Mouse (Mus musculus): ENCODE data around the gene Pdcd4. TPM values are rescaled to one million over a fixed set of nuclear protein-coding genes. Genes with fewer than 3 reads are reported as not detected.

The Pdcd4 gene
- 100 to 1,000 TPM in 2 of 4 experiments, 10 to 100 TPM in 2; 95.8 to 102 (median 98.8) TPM for total RNA-seq (2022)

- DNase-seq (ENCODE audit: low spot score in 2 of 2): no peak
Measured at GRCm38 (mm10) chr19:53892061-53892460, at the start of gene Pdcd4. Gene Pdcd4, plus strand, starts transcription at chr19:53892231.

DNA sequence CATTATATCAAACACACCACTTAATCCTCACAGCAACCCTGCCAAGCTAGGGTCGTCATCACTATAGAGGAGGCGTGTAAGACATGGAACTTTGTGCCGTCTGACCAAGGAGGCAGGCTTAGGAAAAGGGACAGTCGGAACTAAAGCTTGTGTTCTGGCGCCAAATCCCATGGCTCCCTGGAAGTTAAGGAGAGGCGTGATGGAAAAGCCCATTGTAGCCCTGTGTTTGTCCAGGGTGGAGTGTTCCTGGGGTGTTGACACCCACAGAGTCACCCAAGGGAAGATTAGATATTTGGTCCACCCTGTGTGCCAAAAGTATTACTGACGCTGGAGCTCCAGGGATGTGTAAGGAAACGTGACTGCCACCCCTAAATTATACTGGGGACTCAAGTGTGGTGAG is 48.1 kb upstream of the Pdcd4 start:
- no peak for DNase-seq (ENCODE audit: low spot score in 2 of 2)

DNA sequence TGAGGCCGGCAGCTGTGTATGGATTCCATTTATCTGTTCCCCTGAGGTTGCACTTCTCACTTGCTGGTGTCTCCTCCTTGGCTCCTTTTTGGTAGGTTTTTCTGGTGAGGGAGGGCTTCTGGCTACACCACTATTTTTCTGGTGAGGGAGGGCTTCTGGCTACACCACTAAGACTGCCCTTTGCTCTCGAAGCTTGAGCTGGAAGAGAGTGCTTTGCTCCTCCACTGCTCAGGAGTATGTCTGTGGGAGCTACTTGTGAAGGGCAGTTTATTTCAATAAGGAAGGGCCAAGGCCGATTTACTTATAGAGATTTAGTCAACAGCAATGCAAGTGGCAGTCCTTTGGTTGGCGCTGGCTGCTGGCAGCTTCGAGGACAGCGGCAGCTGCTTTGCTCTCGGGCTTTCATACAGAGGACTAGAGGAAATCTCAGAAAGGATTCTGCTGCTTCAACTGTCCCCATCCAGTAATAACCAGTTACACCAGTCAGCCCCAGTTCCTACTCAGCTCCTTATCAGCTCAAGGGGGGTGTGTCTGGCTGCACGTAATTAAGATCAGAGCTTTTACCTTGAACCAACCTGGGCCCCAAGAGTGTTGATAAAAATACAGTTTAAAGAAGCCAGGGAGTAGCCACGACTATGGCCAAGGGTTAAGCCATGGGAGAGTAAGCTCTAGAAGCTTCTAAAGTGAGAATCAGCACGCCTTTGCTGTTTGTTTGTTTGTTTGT is 43.6 kb upstream of the Pdcd4 start:
- no peak for DNase-seq (ENCODE audit: low spot score in 2 of 2)

GRCm38 (mm10) chr19:53850166-53850922 is 41.7 kb upstream of the Pdcd4 start:
- DNase-seq (ENCODE audit: low spot score in 2 of 2): peak in 1 of 2 experiments; percentile 55

GRCm38 (mm10) chr19:53851352-53851751 is 40.7 kb upstream of the Pdcd4 start:
- DNase-seq (ENCODE audit: low spot score in 2 of 2): no peak

DNA sequence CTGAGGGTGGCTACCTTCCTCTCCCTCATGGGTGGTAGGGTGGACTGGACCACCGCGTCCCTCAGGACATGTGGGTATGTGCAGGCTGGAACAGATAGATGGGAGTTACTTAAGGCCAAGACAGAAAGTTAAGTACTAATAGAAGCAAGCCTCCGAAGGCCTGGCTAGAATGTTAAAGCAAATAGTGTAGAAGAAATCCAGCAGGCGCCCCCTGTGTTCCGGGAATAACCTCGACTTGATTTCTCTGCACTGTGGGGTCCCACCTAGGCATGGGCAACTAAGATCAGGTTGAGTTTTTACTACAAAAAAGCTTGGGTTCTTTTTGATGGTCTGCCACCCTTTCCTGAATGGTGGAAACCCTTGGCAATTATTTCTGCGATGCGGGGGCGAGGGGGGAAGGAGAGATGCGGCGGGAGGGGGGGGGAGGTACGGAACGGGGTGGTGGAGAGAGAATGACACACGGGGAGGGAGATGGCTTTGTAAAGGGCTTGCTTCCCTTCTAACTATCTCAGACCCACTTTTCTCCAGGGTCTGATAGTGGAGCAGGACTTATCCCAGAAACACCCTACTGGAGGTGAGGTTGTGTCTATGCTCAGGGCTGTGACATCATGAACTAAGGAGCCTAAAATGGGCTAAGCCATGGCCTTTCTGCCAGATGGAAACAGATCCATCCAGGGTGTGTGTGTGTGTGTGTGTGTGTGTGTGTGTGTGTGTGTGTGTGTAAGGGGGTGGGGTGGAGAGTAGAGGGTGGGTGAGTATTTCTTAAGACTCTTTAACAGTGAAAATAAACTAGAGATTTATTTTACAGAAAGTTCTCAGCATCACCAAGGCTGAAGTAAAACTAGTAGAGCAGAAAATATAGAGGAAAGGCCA is 40.0 kb upstream of the Pdcd4 start:
- no peak for DNase-seq (ENCODE audit: low spot score in 2 of 2)

DNA sequence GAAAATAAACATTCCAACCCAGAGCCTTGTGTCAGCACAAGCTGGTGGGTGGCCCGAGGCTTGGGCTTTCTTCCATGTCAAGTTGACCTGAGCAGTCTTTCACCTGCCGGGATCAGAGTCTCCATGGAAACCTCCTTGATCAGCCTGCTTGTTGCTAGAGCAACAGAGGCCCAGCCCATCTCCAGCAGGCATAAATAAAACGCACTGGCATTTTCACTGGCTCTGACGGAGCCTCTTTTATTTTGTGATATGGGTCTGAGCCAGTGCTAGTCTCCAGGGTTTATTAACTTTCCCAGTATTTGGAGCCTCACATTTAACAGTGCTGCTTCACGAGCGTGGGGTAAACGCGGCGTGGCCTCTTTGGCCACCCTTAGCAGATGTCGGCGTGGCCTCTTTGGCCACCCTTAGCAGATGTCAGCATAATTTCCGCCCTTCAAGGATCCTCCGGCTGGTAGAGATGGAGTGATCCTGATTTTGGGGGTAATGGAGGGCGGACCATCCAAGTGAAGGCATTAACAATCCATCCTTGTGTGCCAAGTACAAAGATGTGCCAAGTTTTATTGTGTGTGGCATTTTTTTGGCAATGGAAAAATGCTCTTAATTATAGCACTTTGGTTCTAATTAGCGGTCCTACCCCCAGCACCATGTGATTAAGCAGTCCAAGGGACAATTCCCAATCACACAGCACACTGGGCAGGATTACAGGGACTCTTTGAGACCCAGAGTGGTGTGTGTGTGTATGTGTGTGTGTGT is 39.2 kb upstream of the Pdcd4 start:
- peak in 1 of 2 experiments; percentile 80 for DNase-seq (ENCODE audit: low spot score in 2 of 2)

DNA sequence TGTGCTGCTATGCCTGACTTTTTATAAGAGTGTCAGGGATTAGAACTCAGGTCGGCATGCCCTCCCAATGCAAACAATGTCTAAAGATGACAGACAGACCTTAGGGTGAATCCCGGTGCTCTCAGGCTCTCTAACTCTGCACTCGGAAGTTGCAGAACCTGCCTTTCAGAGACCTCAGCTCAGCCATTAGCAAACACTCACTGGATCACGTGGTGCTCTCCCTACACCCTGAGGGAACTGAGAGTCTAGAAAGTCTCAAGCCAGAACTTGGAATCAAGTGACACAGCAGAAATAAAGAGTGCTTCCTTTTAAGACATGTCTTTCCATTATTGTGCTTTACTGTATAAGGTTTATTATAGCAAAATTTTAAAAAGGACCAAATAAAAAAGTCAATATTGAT is 37.1 kb upstream of the Pdcd4 start:
- DNase-seq (ENCODE audit: low spot score in 2 of 2): no peak

GRCm38 (mm10) chr19:53855781-53856180 is 36.2 kb upstream of the Pdcd4 start:
- DNase-seq (ENCODE audit: low spot score in 2 of 2): no peak

GRCm38 (mm10) chr19:53856794-53857193 is 35.2 kb upstream of the Pdcd4 start:
- DNase-seq (ENCODE audit: low spot score in 2 of 2): no peak

DNA sequence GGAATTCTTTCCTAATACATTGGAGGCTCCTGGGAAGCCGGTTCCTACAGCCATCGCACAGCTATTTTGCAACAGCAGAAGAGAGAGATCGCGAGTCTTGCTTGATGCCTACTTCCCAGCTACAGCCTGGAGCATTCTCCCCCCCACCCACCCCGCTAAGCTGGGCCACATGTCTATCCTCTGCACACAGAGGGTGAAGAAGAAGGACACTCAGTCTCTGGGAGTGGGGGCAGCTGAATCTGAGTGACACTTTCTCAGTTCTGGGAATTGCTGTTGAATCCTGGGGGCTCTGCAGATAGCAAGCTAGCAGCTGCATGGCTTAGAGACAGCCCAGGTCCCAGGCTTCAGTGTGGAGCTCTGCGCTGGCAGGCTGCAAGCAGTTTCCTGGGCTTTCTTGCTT is 34.1 kb upstream of the Pdcd4 start:
- DNase-seq (ENCODE audit: low spot score in 2 of 2): no peak

GRCm38 (mm10) chr19:53859149-53859548 is 32.9 kb upstream of the Pdcd4 start:
- DNase-seq (ENCODE audit: low spot score in 2 of 2): no peak

DNA sequence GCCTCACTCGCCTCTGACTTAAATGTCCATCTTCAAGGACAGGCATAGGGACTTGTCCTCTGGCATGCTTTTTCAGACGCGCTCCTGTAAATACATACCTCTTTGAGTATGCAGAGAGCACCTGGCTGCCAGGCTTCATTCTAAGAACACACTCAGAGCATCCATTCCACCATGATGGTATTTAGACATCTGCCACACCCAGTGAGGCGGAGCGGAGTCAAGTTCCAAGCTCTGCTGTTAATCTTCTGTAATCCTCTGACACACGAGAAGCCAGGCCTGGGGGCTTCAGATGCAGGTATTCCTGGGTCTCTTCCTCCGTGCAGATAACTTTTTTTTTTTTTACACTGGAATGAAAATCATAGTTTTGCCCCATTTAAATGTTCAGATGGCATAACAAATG is 32.4 kb upstream of the Pdcd4 start:
- no peak for DNase-seq (ENCODE audit: low spot score in 2 of 2)

- DNase-seq (ENCODE audit: low spot score in 2 of 2): no peak
Measured at GRCm38 (mm10) chr19:53861346-53861745, 30.7 kb upstream of the Pdcd4 start.

DNA sequence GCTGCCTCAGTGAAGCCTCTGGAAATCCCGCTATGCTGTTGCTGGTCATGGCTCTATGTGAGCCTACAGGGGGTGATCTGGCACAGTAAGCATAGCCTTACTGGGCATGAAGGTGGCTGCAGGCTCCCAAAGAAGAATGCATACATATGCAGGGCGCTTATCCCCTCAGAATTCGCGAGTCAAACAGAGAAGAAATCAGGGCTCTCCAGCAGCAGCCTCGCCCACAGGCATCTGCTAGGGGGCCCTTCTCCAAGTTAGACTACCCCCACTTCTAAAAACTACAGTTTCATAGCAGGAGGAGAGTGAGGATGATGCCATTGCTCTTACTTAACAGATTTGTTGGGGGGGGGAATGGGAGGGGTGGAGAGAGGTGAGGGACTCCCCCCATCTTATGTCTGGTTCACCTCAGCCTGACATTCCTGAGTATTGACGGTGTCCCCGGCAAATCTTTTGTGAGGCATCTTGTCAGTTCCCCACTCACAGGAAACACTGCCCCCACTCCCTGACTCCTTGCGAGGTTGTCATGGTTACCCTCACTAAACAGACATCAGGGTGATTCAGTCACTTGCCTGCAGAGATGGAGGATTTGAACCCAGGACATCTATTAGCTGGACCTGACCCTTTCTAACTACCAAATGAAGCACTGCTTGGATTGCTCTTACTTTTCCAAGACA is 29.3 kb upstream of the Pdcd4 start:
- DNase-seq (ENCODE audit: low spot score in 2 of 2): peak in 1 of 2 experiments; percentile 59

- DNase-seq (ENCODE audit: low spot score in 2 of 2): no peak
Measured at GRCm38 (mm10) chr19:53867238-53867637, 24.8 kb upstream of the Pdcd4 start.

- DNase-seq (ENCODE audit: low spot score in 2 of 2): peak in 1 of 2 experiments; percentile 57
Measured at GRCm38 (mm10) chr19:53868125-53868524, 23.9 kb upstream of the Pdcd4 start.

GRCm38 (mm10) chr19:53868796-53869195 is 23.2 kb upstream of the Pdcd4 start:
- DNase-seq (ENCODE audit: low spot score in 2 of 2): no peak

DNA sequence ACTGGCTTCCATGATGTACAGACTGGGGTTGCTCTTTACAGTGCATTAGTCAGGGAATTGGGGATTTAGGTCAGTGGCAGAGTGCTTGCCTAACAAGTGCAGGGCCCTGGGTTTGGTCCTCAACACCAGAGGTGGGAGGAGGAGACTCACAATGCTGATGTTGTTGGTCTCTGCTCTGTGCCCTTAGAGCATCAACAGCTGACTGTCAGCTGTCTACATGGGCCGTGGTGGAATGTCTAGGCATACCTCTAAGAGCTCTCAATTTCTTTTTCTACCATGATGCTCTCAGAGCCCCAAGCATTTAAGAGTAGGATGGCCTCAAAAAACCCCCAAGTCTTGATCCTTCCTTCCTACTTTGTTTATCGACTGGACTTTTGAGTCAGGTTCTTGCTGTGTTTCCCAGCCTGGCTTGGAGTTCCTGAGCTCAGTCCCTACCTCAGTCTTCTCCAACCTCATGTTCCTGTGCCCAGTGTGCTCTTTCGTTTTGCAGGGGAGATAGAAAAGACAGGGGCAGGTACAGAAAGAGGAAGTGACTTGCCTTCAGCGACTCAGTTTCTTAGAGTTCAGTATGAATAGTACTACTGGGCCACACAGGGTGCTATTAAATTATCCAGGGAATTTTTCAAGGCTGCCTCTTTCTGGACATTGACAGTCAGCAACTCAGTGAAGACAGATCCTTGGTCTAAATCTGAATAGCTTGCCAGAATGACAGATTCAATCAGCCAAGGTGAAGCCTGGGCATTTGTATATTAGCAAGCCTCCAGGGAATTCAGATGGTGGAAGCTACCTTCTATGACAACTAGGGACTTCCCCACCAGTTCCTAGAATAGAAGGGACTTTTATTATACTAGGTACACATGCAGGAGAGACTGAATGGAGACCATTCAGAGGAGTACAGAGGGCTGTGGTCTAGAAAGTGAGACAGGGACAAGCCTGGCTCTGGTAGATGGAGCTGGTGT is 22.3 kb upstream of the Pdcd4 start:
- DNase-seq (ENCODE audit: low spot score in 2 of 2): no peak
